Mouse (Mus musculus) kidney, adult 8-10 months (tissue): Measurements from ENCODE around the gene Timm13.

Experiments
- DNase-seq, 2 experiments: peaks; one replicate each; pipeline ENCODE4 v3.0.0; 2022

Timm13 gene

GRCm38 (mm10) chr10:80932700-80933420 is 32.1 kb upstream of the Timm13 start:
- DNase-seq, result no peak

DNA sequence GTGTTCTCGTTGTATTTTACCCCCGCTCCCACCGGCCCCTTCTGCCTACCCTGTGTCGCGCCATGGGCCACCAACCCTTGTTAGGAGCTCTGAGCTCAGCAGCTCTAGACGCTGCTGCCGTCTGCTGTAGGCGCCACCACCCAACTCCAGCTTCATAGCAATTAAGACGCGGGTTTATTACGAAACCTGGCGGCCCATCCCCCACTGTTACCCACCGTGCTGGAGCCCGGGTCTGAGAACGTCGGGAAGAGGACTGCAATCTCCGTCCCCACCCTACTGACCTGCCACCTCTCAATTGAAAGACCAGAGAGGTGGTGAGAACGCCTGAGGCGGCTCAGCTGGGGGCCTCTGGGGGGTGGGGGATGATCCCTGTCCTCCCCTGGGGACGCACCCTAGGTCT is 31.4 kb upstream of the Timm13 start:
- no peak for DNase-seq

DNA sequence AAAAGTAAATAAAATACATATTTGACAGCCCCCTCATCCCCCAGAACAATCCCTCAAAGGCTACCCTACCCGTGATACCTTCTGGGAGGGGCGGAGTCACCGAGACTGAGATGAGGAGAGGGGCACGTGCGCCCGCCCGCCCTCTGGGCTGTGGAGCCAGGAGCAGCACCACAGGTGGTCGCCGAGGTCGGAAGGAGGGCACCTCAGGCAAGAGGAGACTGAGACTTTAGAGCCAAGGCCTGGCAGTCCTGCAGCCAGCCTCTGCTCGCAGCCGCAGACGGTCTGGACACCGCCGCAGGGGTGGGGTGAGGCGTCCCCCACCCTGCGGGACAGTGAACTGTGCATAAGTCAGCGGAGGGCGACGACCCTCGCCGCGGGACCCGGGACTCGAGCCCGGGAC is 30.9 kb upstream of the Timm13 start:
- DNase-seq, result no peak

DNA sequence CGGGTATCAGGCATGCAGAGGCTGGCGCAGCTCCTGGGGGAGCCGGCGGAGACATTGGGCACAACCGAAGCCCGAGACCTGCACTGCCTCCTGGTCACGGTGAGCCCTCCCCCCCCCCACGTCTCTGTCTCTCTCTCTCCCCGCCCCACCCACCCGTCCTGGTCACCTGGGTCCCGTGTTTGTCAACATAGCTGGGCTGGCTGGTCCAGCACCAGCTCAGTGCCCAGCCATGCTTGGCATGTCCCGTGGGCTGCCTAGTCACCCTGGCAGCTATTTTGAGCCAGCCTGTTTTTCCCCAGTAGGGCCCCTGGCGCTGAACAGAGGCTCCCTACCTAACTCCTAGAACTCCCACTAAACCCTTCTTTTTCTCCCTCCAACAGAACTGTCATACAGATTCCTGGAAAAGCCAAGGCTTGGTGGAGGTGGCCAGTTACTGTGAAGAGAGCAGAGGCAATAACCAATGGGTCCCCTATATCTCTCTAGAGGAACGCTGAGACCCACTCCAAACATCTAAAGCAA is 30.4 kb upstream of the Timm13 start:
- peak in 1 of 2 experiments; percentile 45 for DNase-seq

- no peak for DNase-seq
Measured at GRCm38 (mm10) chr10:80930361-80931152, 29.8 kb upstream of the Timm13 start.

DNA sequence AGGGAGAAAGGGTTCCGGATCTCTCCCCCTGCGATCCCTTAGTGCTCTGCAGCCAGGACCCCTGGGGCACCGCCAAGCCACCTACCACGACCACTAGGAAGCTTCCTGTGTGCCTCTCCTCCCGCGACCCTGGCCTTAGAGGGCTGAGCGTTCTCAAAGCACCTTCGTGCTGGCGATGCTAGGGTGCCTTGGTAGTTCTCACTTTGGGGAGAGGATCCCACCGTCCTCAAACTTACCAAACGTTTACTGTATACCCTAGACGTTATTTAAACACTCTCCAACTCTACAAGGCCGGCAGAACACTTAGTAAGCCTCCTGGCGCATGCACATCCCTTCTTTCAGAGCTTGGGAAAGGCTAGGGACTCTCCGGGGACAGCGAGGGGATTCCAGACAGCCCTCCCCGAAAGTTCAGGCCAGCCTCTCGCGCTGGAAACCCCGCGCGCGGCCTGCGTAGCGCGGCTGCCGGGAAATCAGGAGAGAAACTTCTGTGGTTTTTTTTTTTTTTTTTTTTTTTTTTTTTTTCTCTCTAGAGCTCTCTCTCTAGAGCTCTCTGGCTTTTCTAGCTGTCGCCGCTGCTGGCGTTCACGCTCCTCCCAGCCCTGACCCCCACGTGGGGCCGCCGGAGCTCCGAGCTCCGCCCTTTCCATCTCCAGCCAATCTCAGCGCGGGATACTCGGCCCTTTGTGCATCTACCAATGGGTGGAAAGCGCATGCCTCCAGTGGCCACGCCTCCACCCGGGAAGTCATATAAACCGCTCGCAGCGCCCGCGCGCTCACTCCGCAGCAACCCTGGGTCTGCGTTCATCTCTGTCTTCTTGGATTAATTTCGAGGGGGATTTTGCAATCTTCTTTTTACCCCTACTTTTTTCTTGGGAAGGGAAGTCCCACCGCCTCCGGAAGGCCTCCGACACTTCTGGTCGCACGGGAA is 28.8 kb upstream of the Timm13 start, which contains the start of gene Gadd45b:
TSS of gene Gadd45b (plus strand) at position 775 of the 928 bp plus-strand sequence.
- peak; percentile 98 to 99 for DNase-seq

GRCm38 (mm10) chr10:80928586-80929298 is 28.0 kb upstream of the Timm13 start:
- peak; percentile 86 to 90 for DNase-seq

- DNase-seq, result no peak
Measured at GRCm38 (mm10) chr10:80925472-80925871, 24.7 kb upstream of the Timm13 start.

DNA sequence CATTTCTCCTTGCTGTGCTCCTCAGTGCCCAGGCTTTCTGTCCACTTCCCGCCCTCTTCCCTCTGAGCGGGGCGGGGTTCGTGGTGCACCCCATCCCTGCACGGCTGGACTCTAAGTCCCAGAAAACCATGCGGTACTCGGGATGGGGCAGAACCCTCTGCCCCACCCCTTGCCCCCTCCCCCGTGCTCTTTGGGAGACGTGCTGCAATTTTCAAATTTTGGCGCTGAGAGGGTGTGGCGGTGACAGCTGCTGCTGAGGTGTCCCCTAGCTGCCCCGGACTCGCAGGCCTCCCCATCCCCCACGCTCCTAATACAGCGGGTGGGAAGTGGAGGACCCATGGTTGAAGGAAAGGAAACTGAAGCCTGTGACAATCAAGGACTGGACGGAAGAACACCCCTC is 21.2 kb upstream of the Timm13 start:
- no peak for DNase-seq

- peak; percentile 57 to 66 for DNase-seq
Measured at GRCm38 (mm10) chr10:80917779-80918434, 17.1 kb upstream of the Timm13 start, which contains the start of gene Lmnb2. Gene Lmnb2, minus strand, starts transcription at chr10:80918245.

DNA sequence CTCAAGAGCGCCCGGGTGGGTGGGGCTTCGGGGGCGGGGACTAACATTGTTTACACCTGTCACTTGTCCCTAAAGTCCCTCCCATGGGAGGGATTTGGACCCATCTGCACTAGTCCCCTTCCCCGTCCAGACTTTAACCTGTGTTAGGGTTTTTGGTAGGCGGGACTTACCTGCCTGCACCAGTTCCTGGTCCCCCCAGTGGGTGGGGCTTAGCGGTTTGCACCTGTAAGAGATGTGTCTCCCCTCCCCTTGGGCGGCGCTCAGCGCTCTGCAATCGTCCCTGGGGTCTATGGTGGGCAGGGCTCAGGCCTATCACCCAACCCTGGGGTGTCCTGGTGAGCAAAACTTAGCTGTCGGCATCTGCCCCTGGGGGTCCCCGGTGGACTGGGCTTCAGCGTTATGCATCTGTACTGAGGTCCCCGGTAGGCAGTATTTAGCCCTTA is 16.6 kb upstream of the Timm13 start:
- DNase-seq, result peak in 1 of 2 experiments; percentile 71

- no peak for DNase-seq
Measured at GRCm38 (mm10) chr10:80915736-80916135, 15.0 kb upstream of the Timm13 start.

DNA sequence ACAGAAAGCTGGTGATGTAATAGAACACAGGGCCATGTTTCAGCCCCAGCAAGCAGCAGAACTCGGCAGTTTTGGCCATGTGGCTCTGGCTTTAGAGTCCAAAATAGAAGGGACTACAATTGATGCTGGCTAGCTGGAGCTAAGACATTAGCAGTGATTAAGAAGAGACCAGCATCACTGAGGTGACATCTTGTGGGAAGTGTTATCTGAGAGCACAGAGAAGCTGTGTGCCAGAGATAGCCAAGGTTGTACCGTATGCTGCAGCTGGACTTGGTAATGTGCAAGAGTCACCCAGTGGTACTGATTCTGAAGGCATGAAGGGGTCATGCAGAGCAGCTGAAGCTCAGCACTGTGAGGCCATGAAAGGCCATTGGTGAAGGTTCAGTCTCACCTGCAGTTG is 14.5 kb upstream of the Timm13 start:
- no peak for DNase-seq

GRCm38 (mm10) chr10:80914253-80914656 is 13.5 kb upstream of the Timm13 start:
- DNase-seq, result no peak

- no peak for DNase-seq
Measured at GRCm38 (mm10) chr10:80913364-80914011, 12.7 kb upstream of the Timm13 start.

DNA sequence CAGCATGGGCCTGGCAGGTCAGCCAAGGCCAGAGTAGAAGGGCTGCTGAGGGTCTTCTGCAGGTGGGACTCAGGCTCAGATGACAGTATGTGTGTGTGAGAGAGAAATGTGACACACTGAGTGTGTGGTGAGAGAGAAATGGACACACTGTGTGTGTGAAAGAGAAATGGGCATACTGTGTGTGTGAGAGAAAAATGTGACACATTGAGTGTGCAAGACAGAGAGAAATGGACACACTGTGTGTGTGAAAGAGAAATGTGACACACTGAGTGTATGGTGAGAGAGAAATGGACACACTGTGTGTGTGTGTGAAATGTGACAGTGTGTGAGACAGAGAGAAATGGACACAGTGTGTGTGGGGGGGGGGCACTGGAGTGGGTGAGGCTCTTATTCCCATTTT is 11.1 kb upstream of the Timm13 start:
- no peak for DNase-seq

DNA sequence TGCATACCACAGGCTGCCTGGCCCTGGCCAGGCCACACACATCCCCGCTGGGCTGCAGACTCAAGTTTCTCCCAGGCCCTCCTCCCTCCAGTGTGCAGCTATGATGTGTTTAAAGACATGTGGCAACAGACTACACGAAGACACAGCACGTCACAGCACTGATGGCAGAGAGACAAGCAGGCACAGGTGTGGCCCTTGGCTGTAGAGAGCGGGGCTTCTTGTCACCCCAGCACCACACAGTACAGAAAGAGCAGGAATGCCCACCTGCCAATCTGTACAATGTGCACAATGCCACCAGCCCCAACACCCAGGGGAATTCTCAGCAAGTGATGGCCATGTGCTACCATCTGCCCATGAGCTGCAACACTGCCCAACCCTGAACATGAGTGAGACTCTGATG is 10.6 kb upstream of the Timm13 start:
- no peak for DNase-seq

DNA sequence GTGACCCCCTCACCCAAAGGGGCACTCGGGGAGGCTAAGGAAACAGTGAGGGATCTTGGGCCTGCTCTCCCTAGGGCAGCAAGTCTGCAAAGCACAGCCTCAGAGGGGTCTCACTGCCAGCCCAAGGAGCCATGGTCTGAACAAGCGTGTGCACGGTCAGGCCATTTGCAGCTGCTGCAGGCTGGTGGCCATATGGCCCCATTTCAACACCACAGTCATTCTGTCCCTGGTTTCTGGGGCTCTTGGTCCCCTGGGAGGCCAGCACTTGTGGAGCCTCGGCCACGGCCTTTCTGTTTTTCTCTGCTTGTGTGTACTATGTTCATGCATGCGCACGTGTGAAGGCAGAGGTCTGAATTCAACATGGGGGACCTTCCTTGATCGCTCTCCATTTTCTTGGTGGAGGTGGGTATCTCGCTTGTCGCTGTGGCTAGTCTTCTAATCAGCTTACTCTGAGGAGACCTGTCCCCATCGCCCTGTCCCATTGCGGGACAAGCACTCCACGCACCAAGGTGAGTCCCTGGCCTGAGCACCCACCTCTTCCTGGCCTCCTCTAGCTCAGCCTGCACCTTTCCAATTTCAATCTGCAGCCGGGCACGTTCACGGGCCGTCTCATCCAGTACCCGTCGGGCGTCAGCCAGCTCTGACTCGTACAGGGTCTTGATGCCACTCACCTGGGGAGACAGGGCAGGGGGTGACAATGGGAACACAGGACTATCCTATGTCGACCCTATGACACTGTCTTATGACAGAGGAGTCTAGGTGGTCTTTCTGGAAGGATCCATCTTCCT is 8.8 kb upstream of the Timm13 start:
- DNase-seq, result no peak

GRCm38 (mm10) chr10:80904709-80905108 is 3.9 kb upstream of the Timm13 start:
- DNase-seq, result no peak
